Mouse (Mus musculus): ENCODE results near the gene Kdsr. TPM values are rescaled to one million over a fixed set of nuclear protein-coding genes. Genes with fewer than 3 reads are reported as not detected.

The Kdsr gene
- polyA plus RNA-seq, 1 experiment from 2014 or later, result 15.7 TPM

DNA sequence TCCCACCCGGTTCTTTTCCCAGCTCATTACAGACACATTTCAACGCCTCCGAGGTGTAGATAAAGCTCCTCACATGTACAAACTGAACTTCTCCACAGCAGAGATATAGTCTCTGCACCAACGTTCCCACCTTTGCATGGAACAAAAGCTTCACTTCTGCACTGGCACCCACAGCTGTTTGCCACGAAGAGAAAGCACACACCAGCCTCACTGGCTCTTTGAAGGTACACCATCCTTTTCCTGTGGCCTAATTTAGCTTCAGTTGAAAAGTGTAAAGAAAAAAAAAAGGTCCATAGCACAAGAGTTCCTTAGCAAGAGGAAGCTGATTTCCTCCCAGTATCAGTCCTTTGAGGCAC, 71.4 kb downstream of the Kdsr start:
- H3K4me3 ChIP-seq (replicated peaks; ENCODE audit: low read length), result no peak overlapping the region
- no peak overlapping the region for H3K27ac ChIP-seq (ENCODE audit: low read length)
- no peak overlapping the region for H3K9ac ChIP-seq (ENCODE audit: low read length)
- H3K4me2 ChIP-seq (ENCODE audit: low read depth, low read length), result no peak overlapping the region
- ATAC-seq (ENCODE audit: insufficient read depth, low FRiP score), result no peak
- H3K9me3 ChIP-seq (replicated peaks; ENCODE audit: control insufficient read depth, low read length), result no peaks in the 10 kb centered on the region
- no peaks in the 10 kb centered on the region for H3K36me3 ChIP-seq (ENCODE audit: control insufficient read depth, insufficient read depth, low read length)
- no peaks in the 10 kb centered on the region for H3K4me1 ChIP-seq (ENCODE audit: control insufficient read depth, insufficient read depth, low read length)
- H3K27me3 ChIP-seq (ENCODE audit: control insufficient read depth, insufficient read depth, low read length), result no peaks in the 10 kb centered on the region
- 74% methylated on average over 5 of the region's 5 CpGs for WGBS

DNA sequence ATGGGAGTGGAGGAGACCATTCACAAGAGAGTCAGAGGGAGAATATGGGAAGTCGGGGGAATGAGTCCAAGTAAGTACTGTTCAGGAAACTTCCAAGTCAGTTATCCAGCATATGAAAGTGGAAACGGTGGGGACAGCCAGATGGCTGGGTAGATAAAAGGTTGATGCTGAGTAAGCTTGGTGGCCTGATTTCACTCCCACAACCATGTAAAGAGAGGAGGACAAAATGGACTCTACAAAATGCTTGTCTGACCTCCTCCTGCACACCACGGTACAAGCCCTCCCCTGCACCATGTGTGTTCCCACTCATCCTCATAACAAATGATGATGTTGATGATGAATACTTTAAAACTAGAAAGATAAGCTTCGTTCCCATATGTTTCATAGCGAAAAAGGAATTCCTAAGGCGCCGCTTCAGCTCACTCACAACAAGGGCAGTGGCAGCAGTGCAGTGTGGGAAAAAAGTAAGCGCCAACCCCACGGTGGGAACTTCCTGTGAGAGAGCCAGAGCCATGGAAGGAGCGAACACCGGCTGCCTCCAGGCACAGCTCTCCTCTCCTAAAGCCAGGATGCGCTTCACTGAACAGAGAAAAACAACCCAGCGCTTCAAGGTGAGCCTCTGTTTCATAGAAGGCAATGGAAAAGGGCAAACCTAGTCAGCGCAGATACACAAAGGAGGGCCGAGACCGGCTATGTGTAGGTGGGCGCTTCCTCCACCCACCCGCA, 71.9 kb downstream of the Kdsr start:
- Histone ChIP-seq H3K4me3 (replicated peaks; ENCODE audit: low read length) (no peak overlapping the region), H3K9me3 (replicated peaks; ENCODE audit: control insufficient read depth, low read length) (no peaks in the 10 kb centered on the region), H3K9ac (ENCODE audit: low read length) (no peak overlapping the region), H3K4me2 (ENCODE audit: low read depth, low read length) (no peak overlapping the region), H3K27me3 (ENCODE audit: control insufficient read depth, insufficient read depth, low read length) (no peaks in the 10 kb centered on the region), H3K4me1 (ENCODE audit: control insufficient read depth, insufficient read depth, low read length) (no peaks in the 10 kb centered on the region), H3K36me3 (ENCODE audit: control insufficient read depth, insufficient read depth, low read length) (no peaks in the 10 kb centered on the region), H3K27ac (ENCODE audit: low read length) (no peak overlapping the region)
- no peak for ATAC-seq (ENCODE audit: insufficient read depth, low FRiP score)
- WGBS, result 83% methylated on average over 18 of the region's 18 CpGs

DNA sequence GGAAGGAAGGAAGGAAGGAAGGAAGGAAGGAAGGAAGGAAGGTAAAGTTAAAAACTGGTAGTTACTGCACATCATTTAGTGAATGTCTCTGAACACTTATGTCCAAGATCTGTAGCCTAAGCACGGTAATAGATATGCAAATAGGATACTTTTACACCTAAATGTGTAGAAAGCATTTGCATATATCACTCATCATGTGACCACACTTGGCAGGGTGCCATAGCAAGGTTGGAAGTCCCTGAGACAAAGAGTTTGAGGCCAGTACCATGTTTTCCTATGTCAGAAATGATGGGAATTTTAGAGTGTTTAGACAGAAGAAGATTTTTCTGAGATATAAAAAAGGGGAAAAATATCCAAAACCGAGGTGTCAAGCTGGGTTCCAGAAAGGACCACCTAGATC, 73.8 kb downstream of the Kdsr start:
- Histone ChIP-seq H3K36me3 (ENCODE audit: control insufficient read depth, insufficient read depth, low read length) (no peaks in the 10 kb centered on the region), H3K4me3 (replicated peaks; ENCODE audit: low read length) (no peak overlapping the region), H3K27me3 (ENCODE audit: control insufficient read depth, insufficient read depth, low read length) (no peaks in the 10 kb centered on the region), H3K9me3 (replicated peaks; ENCODE audit: control insufficient read depth, low read length) (no peaks in the 10 kb centered on the region), H3K9ac (ENCODE audit: low read length) (no peak overlapping the region), H3K27ac (ENCODE audit: low read length) (no peak overlapping the region), H3K4me1 (ENCODE audit: control insufficient read depth, insufficient read depth, low read length) (no peaks in the 10 kb centered on the region), H3K4me2 (ENCODE audit: low read depth, low read length) (no peak overlapping the region)
- 79% methylated on average over 2 of the region's 2 CpGs for WGBS
- no peak for ATAC-seq (ENCODE audit: insufficient read depth, low FRiP score)

DNA sequence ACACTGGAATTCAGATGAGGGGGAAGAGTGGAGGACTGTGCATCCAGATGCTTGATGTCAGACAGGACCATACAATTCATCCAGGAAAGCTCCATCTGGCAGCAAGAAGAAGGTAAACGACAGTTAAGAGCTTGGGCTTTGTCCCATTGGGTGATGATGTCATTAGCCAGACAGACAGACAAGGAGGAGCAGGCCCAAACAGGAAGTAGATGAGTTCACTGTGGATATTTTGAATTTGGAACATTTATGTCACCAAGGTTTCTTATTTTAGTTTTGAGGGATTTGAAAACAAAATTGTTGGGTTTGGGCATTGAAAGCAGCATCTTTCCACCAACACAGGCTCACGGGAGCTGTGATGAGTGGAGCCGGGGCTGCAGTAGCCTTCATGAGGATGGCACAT, 75.0 kb downstream of the Kdsr start:
- 67% methylated on average over 3 of the region's 3 CpGs for WGBS
- Histone ChIP-seq H3K9me3 (replicated peaks; ENCODE audit: control insufficient read depth, low read length) (no peaks in the 10 kb centered on the region), H3K4me1 (ENCODE audit: control insufficient read depth, insufficient read depth, low read length) (no peaks in the 10 kb centered on the region), H3K27ac (ENCODE audit: low read length) (no peak overlapping the region), H3K4me3 (replicated peaks; ENCODE audit: low read length) (no peak overlapping the region), H3K4me2 (ENCODE audit: low read depth, low read length) (no peak overlapping the region), H3K27me3 (ENCODE audit: control insufficient read depth, insufficient read depth, low read length) (no peaks in the 10 kb centered on the region), H3K36me3 (ENCODE audit: control insufficient read depth, insufficient read depth, low read length) (no peaks in the 10 kb centered on the region), H3K9ac (ENCODE audit: low read length) (no peak overlapping the region)
- no peak for ATAC-seq (ENCODE audit: insufficient read depth, low FRiP score)

DNA sequence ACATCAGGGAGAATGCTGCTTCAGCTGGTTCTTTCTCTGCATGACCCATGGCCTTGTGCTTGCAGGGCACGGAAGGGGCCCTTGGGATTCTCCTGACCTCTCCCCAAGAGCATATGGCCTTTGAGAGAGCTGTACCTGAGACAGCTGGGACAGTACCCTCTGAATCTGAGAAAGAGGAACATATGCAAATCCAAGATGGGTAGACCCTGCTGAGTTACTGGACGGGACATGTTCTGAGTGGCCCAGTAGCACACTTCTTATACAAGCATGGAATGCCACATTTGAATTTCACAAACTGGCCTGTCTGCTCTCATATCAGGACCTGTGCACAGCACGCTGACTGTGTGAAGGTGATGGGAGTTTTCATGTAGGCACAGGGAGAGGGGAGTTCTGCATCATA, 76.7 kb downstream of the Kdsr start:
- no peak overlapping the region for H3K27ac ChIP-seq (ENCODE audit: low read length)
- H3K4me1 ChIP-seq (ENCODE audit: control insufficient read depth, insufficient read depth, low read length), result no peaks in the 10 kb centered on the region
- ATAC-seq (ENCODE audit: insufficient read depth, low FRiP score), result no peak
- no peak overlapping the region for H3K9ac ChIP-seq (ENCODE audit: low read length)
- H3K4me2 ChIP-seq (ENCODE audit: low read depth, low read length), result no peak overlapping the region
- H3K4me3 ChIP-seq (replicated peaks; ENCODE audit: low read length), result no peak overlapping the region
- H3K36me3 ChIP-seq (ENCODE audit: control insufficient read depth, insufficient read depth, low read length), result no peaks in the 10 kb centered on the region
- WGBS, result 82% methylated on average over 3 of the region's 3 CpGs
- H3K9me3 ChIP-seq (replicated peaks; ENCODE audit: control insufficient read depth, low read length), result no peaks in the 10 kb centered on the region
- no peaks in the 10 kb centered on the region for H3K27me3 ChIP-seq (ENCODE audit: control insufficient read depth, insufficient read depth, low read length)

DNA sequence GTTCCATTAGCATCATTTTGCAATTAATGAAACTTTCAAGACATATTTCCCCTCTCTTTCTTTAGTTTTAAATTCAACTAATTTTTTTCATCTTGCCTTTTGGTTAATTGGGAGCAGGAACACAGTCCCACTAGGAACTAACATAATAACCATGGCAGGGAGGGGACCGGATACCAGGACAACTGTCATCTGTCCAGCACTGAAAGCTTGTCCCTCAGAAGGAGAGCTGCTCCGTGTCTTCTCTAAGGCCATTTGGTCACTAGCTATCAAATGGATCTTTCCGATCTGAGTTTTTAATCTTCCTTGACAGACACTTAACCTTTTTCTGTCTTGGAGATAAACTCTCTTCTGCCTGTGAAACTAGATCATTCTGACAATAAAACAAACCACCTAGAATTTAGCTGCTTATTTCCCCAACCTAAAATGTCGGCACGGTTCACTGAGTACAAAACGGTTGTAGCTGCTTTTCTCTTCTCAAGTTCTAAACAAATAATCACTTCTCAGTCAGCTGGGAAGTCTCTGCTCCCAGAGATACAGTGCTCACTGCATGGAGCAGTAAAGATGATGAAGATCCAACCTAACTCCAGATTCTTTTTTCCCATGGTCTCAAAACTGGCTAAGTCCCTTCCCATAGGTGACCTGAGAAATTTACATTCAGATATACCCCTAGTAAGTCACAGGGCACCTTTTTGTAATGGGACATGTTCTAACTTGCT, 79.6 kb downstream of the Kdsr start:
- Histone ChIP-seq H3K4me3 (replicated peaks; ENCODE audit: low read length) (no peak overlapping the region), H3K9me3 (replicated peaks; ENCODE audit: control insufficient read depth, low read length) (no peaks in the 10 kb centered on the region), H3K27ac (ENCODE audit: low read length) (no peak overlapping the region), H3K27me3 (ENCODE audit: control insufficient read depth, insufficient read depth, low read length) (no peaks in the 10 kb centered on the region), H3K9ac (ENCODE audit: low read length) (no peak overlapping the region), H3K4me2 (ENCODE audit: low read depth, low read length) (no peak overlapping the region), H3K4me1 (ENCODE audit: control insufficient read depth, insufficient read depth, low read length) (no peaks in the 10 kb centered on the region), H3K36me3 (ENCODE audit: control insufficient read depth, insufficient read depth, low read length) (no peaks in the 10 kb centered on the region)
- no peak for ATAC-seq (ENCODE audit: insufficient read depth, low FRiP score)
- WGBS, result 55% methylated on average over 6 of the region's 6 CpGs

DNA sequence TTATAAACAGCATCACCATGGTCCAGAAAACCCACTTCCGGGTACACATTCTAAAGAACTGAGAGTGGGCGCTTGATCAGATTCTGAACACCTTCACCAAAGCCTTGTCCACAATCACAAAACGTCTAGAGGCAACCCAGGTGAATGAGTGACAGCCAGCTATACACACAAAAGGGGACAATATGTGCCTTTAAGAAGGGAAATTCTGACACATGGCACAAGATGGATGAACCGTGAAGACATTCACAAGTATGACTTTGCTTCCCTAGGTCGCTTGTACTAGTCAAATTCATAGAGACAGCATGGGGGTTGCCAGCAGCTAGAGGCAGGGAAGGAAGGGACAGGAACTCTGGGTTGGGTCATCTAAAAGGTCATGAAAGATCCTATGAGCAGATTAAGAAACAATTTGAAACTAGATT, 81.5 kb downstream of the Kdsr start:
- Histone ChIP-seq H3K4me2 (ENCODE audit: low read depth, low read length) (no peak overlapping the region), H3K27me3 (ENCODE audit: control insufficient read depth, insufficient read depth, low read length) (no peaks in the 10 kb centered on the region), H3K9me3 (replicated peaks; ENCODE audit: control insufficient read depth, low read length) (no peaks in the 10 kb centered on the region), H3K9ac (ENCODE audit: low read length) (no peak overlapping the region), H3K4me3 (replicated peaks; ENCODE audit: low read length) (no peak overlapping the region), H3K4me1 (ENCODE audit: control insufficient read depth, insufficient read depth, low read length) (no peaks in the 10 kb centered on the region), H3K27ac (ENCODE audit: low read length) (no peak overlapping the region), H3K36me3 (ENCODE audit: control insufficient read depth, insufficient read depth, low read length) (no peaks in the 10 kb centered on the region)
- ATAC-seq (ENCODE audit: insufficient read depth, low FRiP score), result no peak
- 76% methylated on average over 5 of the region's 5 CpGs for WGBS

Other genes starting within 250 kb of the Kdsr start
- gene Bcl2, start 45.5 kb downstream of the Kdsr start, polyA plus RNA-seq (2015; fragmentation: Nextera tagmentation; extraction: Ambion mirVana), result 17.8 and 18.0 TPM in 2 replicates
- gene Vps4b, start 37.0 kb upstream of the Kdsr start, polyA plus RNA-seq (2015; fragmentation: Nextera tagmentation; extraction: Ambion mirVana), result 81.8 and 82.1 TPM in 2 replicates
- gene Serpinb5, start 101.4 kb upstream of the Kdsr start, polyA plus RNA-seq (2015; fragmentation: Nextera tagmentation; extraction: Ambion mirVana), result 71.1 and 80.8 TPM in 2 replicates
- 14.5 and 25.0 TPM in 2 replicates for gene Serpinb12, start 174.7 kb upstream of the Kdsr start, polyA plus RNA-seq (2015; fragmentation: Nextera tagmentation; extraction: Ambion mirVana)
- 0.08 TPM in 1 of 2 replicates, not detected in the other for gene Serpinb13, start 221.3 kb upstream of the Kdsr start, polyA plus RNA-seq (2015; fragmentation: Nextera tagmentation; extraction: Ambion mirVana)